Mouse (Mus musculus) brain, embryonic 14.5 days (tissue): ENCODE data around the gene Gpr152.

Source experiments
- CTCF ChIP-seq: fragments of 200-500 bp; IDR thresholded peaks from 2 replicates; pipeline ENCODE4 v1.5.1; 2012; ENCODE audit warnings: inconsistent platforms, mild to moderate bottlenecking, moderate library complexity, borderline replicate concordance; ENCODE audit not compliant: insufficient read depth, insufficient read length; ENCODE audit errors: extremely low read depth
- POLR2A ChIP-seq: fragments of 200-500 bp; IDR thresholded peaks from 2 replicates; pipeline ENCODE4 v1.6.1; 2012; ENCODE audit warnings: mild to moderate bottlenecking, inconsistent platforms, borderline replicate concordance; ENCODE audit not compliant: poor library complexity, insufficient read depth, insufficient read length, severe bottlenecking; ENCODE audit errors: extremely low read depth

DNA sequence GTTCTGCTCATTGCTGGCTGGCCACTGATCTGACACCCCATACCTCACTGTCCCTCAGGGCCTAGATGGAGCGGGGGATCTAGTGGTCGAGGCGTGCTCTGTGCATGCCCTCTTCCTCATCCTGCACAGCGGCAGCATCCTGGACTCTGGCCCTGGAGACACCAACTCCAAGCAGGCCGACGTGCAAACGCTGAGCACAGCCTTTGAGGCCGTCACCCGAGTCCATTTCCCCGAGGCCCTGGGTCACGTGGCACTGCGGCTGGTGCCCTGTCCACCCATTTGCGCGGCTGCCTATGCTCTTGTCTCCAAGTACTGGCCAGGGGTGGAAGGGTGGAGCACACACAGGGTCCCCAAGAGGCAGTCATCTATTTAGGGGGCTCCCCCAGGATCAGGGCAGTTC, 32.9 kb upstream of the Gpr152 start:
- TF ChIP-seq CTCF: no peak
- no peak for TF ChIP-seq POLR2A
